Mouse (Mus musculus) v-Abl transformed pro-B cells (cell line): Measurements from ENCODE around the gene Prr14.
"Not testable (repeated sequence)": the region's sequence is repeated elsewhere in the genome, so short reads cannot be mapped to it uniquely, and the experiment has no call there.

Experiments
- in situ Hi-C, 2 experiments: fragments of 400-800 bp; cut with MboI; formaldehyde crosslinking; loops; one replicate each; pipeline ENCODE4 v1.15.1; 2025; ENCODE audit not compliant: unreplicated experiment in 2 of 2

Gene Prr14

DNA sequence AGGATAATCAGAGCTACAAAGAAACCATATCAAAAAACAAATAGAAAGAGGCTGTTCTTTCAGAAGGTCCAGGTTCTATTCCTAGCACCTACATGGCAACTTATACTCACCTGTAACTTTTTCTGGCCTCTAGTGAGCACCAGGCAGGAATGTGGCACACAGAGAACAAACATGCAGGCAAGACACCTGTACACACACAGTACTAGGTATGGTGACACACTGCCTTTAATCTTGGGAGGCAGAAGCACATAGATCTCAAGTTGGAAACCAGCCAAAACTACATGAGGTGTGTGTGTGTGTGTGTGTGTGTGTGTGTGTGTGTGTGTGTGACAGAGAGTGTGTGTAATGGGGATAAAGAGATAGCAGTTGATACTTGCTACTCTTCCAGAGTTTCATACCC lies 35.2 kb downstream of the Prr14 start:
- in situ Hi-C loops = loop anchor here in 1 of 2 experiments (5.0 to 25.0 kb wide), 2 partner anchors 132 to 232 kb away; partner anchors contain the start of genes Dctpp1 and Sephs2

DNA sequence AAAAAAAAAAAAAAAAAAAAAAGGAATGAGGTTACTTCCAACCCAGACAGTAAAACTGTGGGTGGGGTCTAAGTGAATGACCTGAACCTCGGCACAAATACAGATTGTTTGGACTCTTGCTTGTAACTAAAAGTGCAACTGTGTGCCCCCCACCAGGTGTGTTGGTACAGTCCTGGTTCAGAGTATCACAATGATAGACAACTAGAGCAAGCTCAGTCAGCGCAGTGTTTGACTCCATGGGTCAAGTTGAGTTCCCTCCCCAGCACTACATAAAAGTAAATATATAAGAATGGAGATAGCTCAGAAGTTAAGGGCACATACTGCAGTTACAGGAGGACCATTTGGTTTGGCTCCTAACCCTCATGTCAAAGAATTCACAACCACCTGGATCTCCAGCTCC lies 38.0 kb downstream of the Prr14 start:
- in situ Hi-C loops = loop anchor here in 1 of 2 experiments (5.0 to 25.0 kb wide), 2 partner anchors 135 to 235 kb away; partner anchors contain the start of genes Dctpp1 and Sephs2

DNA sequence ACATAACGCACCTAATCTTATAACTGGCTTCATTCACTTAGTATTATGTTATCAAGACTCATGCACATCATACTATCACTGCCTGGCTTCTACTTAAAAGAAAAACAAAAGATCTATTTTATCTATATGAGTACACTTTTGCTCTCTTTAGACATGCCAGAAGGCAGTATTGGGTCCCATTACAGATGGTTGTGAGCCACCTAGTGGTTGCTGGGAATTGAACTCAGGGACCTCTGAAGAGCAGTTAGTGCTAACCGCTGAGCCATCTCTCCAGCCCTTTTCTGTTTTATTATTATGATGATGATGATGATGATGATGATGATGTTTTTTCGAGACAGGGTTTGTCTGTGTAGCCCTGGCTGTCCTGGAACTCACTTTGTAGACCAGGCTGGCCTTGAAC lies 39.0 kb downstream of the Prr14 start:
- in situ Hi-C loops = loop anchor here in 1 of 2 experiments (5.0 to 25.0 kb wide), 2 partner anchors 136 to 236 kb away; partner anchors contain the start of genes Dctpp1 and Sephs2

DNA sequence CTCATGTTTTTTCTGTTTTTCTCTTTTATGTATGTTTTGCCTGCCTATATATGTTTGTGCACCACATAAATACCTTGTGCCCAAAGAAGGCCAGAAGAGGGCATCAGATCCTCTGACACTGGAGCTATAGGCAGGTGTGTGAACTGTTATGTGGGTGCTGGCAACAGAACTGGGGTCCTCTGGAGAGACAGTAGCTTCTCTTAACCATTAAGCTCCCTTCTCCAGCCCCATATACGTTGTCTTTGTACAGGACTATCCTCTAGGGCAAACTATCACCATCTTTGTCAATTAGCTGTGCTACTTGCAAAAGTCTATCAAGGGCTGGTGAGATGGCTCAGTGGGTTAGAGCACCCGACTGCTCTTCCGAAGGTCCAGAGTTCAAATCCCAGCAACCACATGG lies 48.9 kb downstream of the Prr14 start:
- in situ Hi-C loops = no loop called here

DNA sequence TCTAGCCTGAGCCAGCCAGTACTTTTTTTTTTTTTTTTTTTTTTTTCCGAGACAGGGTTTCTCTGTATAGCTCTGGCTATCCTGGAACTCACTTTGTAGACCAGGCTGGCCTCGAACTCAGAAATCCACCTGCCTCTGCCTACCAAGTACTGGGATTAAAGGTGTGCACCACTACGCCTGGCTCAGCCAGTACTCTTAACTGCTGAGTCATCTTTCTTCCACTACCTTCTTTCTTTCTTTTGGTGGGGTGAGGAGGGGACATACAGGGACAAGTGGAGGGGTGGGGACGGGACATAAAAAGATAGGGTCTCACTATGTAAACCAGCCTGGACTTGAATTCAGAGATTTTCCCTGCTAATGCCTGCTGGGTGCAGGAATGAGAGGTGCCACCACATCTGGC lies 50.4 kb downstream of the Prr14 start:
- in situ Hi-C loops = not testable (repeated sequence)

DNA sequence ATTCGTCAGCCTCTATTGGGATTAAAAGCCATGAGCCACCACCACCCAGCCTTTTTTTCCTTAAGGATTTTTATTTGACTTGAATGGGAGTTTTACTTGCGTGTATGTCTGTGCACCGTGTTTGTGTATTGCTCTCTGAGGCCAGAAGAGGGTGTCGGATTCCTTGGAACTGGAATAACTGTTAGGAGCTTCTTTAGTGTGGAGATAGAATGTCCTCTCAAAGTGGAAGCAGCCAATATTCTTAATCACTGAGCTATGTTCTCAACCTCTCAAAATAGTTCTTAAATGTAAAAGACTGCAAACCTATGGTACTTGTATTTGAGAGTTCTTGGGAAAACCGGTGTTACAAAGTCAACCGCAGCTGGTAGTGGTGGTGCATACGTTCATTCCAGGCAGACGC lies 51.8 kb downstream of the Prr14 start:
- in situ Hi-C loops = no loop called here

DNA sequence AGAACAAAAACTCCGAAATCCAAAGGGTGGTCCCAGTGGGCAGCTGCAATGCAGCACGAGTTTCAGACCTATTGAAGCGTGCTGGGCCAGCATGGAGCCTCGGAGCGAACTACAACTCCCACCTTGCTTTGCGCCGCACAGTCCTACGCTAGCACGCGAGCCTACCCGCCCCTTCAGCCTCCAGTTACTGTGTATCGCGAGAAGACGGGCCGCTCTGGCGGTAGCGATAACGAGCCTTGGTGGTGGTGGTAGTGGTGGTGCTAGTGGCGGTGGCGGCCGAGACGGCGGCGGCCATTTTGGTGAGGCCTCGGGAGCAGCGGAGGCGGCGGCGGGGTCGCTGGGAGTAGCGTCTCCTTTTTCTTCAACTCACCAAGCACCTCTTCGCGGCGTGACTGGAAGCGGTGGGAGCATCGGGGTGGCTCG lies 52.4 kb downstream of the Prr14 start, which contains the start of gene Srcap:
Srcap (plus strand) TSS at position 176 of the 423 bp plus-strand sequence.
- in situ Hi-C loops = no loop called here

DNA sequence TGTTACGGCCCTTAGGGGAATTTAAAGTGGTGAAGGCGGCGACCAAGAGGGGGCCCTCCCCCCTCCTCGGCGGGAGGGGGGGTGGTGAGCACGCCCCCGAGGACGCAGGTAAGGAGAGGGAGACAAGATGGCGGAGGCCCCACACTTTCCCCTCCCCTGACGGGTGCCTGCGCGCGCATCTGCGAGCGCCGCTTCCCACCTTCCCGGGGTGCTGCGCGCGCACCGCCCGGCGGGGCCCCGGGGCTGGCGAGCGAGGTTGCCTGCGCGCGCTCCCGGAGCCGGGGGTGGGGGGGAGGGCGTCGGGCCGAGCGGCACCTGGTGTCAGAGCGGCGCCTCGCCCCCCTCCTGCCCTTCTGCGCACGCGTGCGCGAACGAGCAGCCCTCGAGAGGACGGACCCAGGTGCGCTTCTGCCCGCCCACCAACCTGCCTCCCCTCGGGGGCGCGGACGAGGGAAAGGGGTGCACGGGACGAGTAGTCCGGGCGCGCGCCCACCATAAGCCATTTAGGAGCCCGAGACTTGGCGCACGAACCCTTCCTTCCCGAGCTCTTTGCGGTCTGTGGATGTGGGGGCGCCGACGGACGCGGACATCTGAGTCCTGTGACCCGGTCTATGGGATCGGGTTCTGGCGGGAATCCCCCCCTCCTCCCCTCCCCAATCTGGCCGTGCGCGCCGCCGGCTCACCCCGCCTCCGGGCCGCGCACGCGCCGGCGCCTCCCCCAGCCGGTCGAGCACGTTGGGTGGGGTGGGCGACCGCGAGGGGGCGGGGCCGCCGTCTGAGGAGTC lies 53.0 kb downstream of the Prr14 start:
- in situ Hi-C loops = no loop called here

DNA sequence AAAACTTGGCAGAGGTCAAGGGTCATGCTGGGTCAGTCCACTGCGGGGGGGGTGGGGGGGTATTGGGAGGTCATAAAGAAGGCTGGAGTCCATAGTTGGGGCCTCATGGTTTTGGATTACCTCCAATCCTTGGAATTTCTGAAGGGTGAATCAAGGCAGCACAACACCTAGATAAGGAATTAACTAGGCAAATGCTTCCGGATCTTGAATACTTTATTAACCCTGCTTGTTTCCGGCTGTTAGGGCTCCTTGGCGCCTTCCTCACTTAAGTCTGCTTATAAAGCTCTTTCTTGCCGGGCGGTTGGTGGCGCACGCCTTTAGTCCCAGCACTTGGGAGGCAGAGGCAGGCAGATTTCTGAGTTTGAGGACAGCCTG lies 53.6 kb downstream of the Prr14 start:
- in situ Hi-C loops = no loop called here

DNA sequence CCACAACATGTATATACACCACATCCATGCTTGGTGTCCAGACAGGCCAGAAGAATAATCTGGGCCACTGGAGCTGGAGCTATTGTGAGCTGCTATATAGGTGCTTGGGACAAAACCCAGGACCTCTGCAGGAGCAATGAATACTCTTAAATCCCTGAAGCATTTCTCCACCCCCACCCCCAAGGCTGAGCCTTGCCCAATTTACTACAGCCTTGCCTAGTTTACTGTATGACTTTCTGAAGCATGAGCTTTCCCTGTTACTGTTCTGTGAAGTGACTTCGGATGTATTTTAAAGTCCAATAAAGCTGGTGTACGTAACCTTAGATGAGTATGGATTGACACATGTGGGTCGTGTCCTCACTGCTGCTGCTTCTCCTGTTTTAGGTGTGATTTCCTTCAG lies 54.4 kb downstream of the Prr14 start:
- in situ Hi-C loops = no loop called here

DNA sequence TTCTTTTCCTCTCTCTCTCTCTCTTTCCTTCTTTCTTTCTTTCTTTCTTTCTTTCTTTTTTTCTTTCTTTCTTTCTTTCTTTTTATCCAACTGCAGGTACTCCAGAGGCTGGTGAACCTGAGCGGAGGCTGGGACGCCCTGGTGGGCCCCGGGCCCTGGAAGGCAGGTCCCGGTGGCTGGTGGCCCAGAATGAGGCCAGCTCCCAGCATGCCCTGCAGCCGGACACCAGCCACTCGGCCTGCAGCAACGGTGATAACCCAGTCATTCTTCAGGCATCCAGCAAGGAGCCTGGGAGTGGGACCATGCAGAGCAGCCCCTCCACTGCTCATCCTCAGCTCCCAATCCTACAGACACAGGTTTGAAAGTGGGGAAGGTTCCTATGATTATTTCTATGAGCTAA lies 56.4 kb downstream of the Prr14 start:
- in situ Hi-C loops = no loop called here

DNA sequence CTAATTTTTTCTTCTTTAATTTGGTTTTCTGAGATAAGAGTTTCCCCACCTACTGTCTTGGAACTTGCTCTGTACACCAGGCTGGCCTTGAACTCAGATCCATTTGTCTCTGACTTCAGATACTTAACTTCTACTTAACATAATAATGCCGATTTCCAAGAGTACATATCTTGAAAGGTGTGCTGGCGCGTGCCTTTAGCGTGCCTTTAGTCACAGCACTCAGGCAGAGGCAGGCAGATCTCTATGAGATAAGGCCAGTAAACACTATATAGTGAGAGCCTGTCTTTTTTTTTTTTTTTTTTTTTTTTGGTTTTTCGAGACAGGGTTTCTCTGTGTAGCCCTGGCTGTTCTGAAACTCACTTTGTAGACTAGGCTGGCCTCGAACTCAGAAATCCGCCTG lies 56.9 kb downstream of the Prr14 start:
- in situ Hi-C loops = no loop called here

DNA sequence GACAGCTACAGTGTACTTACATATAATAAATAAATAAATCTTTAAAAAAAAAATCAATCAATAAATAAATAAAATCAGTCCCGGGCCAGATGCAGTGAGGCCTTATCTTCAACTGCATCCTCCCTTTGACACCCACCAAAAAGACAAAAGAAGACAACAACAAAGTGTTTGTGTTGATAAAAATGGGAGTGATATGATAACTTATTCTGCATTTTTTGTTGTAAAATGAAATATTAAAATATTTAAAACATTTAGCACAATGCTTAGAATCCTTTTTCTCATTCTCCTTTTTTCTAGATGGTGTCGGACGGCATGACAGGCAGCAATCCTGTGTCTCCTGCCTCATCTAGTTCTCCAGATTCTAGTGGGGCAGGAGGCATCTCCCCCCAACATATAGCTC lies 59.9 kb downstream of the Prr14 start, which contains the start of gene Gm42715:
Gm42715 (plus strand) TSS at position 301 of the 400 bp plus-strand sequence.
- in situ Hi-C loops = no loop called here
